Mouse (Mus musculus): ENCODE results near the gene Scn4a. TPM values are rescaled to one million over a fixed set of nuclear protein-coding genes. Genes with fewer than 3 reads are reported as not detected.
"Not testable (repeated sequence)": the region's sequence is repeated elsewhere in the genome, so short reads cannot be mapped to it uniquely, and the experiment has no call there.

The Scn4a gene
- polyA plus RNA-seq (2017; shearing (Covaris generic)), result under 1 TPM in 1 of 2 experiments, not detected in 1; 0.09 TPM

- no peak for ATAC-seq
Measured at GRCm38 (mm10) chr11:106353188-106353587, at the start of gene Scn4a. Scn4a (minus strand) TSS chr11:106353288.

GRCm38 (mm10) chr11:106398481-106398880 is 45.4 kb upstream of the Scn4a start:
- ATAC-seq, result no peak

GRCm38 (mm10) chr11:106397656-106398055 is 44.6 kb upstream of the Scn4a start:
- no peak for ATAC-seq

- ATAC-seq, result not testable (repeated sequence)
Measured at GRCm38 (mm10) chr11:106394055-106394454, 41.0 kb upstream of the Scn4a start.

DNA sequence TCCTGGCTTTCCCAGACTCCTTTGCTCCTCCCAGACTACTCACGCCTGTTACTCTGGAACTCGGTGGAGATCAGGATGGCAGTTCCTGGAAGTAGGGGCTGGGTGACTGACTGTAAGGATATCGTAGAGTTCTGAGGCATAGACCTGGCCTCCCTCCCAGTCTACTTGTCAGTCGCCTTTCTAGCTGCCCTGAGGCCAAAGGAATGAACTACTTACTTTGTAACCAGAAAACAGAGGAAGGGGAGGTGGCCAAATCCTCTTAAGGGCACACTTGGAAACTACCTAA is 40.2 kb upstream of the Scn4a start:
- no peak for ATAC-seq

DNA sequence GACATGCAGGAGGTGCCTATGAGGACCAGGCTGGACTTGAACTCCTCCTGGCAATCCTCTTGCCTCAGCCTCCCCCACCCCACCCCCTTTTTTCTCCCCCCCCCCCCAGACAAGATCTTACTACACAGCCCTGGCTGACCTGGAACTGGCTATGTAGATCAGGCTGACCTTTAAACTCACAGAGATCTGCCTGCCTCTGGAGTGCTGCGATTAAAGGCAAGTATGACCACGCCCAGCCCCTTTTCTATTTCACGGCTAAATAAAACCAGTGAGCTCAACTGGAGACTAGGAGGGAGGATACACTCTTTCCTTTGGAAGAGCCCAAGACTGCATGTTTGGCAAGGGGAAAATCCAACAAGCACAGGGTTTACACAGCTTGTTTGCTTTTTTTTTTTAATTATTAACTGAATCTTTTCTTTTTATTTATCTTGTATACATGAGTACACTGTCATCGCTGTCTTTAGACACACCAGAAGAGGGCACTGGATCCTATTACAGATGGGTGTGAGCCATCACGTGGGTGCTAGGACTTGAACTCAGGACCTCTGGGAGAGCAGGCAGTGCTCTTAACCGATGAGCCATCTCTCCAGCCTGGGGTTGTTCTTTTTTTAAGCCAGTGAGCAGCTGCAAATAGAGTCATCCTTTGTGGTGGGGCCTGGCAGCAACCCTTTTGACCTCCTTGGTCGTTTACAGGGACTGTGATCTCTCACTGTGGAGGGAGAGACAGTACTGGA is 39.7 kb upstream of the Scn4a start:
- ATAC-seq, result no peak

GRCm38 (mm10) chr11:106391546-106392188 is 38.6 kb upstream of the Scn4a start:
- ATAC-seq, result no peak

GRCm38 (mm10) chr11:106390757-106391156 is 37.7 kb upstream of the Scn4a start:
- no peak for ATAC-seq

GRCm38 (mm10) chr11:106389611-106390010 is 36.5 kb upstream of the Scn4a start:
- no peak for ATAC-seq

DNA sequence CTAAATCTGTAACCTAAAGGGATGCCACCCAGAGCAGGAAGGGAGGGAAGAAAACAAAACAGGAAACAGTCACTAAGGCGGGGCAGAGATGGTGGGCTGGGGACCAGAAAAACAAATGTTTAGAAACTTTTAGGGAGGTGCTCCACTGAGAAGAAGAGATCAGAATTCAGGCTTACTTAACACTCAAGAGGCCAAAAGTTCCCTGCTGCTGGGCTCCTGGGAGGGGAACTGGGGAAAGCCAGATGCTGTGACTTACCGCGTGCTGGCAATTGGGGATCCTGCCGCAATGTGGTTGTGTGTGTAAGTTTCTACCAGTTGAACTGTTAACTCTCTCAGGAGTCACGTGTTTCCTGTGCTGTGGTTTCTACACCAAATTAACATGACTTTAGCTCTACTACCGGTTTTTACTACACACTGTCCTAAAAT is 34.7 kb upstream of the Scn4a start, which contains the start of gene Icam2:
TSS of gene Icam2 (minus strand) at position 285 of the 426 bp plus-strand sequence.
- ATAC-seq, result peak; percentile 90

DNA sequence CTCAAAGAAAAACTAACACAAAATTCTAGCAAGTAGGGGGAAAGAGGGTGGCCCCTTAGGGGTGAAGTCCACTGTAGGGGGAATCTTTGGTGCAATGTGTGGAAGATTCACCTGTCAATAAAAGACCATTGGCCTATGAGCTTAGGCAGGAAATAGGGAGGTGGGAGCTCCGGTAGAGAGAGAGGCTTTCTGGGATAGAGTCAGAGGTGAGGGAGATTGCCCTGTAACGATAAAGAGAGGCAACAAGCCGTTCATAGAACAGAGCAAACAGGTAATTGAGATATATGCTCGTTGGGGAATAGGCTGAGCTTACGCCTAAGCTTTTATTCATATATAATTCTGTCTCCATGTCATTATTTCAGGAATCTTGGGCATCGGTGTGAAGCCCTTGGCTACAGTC is 33.9 kb upstream of the Scn4a start:
- peak; percentile 45 for ATAC-seq

DNA sequence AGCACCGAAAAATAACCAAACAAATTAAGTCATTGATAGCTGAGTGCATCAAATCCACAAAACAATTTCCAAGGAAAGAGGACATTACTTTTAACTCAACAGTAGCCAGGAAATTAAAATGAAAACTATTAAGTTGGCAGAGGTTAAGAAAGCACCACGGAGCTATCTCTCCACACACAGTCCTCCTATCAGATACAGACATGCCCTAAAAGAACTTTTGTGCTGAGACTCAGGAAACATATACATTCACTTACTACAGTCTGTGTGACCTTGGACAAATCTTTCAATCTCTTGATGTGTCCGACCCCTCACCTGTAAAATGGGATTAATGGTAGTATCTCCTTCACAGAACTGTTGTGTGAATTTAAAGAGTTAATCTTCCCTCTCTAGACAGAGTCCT is 33.3 kb upstream of the Scn4a start:
- ATAC-seq, result no peak

GRCm38 (mm10) chr11:106383051-106383790 is 30.1 kb upstream of the Scn4a start:
- no peak for ATAC-seq

DNA sequence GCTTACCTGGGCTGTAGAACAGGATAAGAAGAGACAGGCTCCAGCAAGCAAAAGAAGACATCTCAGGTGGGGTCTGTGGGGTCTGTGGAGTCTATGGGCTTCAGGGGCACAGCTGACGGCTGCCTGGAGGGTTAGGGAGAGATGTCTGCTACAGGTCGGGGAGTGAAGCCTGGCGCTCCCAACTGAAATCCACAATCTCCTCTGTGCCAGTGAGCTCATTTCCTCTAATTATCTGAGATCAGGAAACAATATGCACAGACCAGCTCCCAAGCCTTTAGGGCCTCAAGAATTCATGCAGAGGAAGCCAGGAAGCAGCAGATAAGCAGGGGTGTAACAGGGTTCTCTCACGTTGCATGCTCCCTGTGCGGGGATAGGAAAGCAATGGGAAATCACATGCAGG is 29.3 kb upstream of the Scn4a start:
- no peak for ATAC-seq

DNA sequence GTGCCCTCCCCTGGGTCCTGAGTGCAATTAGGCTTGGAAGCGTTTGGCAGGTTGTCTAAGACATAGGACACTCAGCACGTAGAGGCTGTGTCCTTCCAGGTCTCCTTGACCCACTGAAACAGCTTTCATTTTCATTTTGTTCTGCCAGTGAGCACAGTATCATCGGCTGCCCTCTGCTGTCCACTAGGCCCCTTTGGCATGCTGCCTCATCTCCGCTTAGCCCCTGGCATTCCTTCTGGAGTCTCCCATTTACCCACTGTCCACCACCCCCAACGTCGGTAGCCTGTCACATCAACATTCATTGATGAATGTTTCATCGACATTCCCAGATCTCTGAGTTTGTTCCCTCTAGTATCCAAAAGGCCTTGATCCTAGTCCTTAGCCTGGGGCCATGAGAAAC is 28.8 kb upstream of the Scn4a start:
- no peak for ATAC-seq

- ATAC-seq, result no peak
Measured at GRCm38 (mm10) chr11:106381011-106381410, 27.9 kb upstream of the Scn4a start.

GRCm38 (mm10) chr11:106374979-106375378 is 21.9 kb upstream of the Scn4a start:
- no peak for ATAC-seq

GRCm38 (mm10) chr11:106374559-106374958 is 21.5 kb upstream of the Scn4a start:
- peak; percentile 32 for ATAC-seq

- no peak for ATAC-seq
Measured at GRCm38 (mm10) chr11:106373998-106374397, 20.9 kb upstream of the Scn4a start.

DNA sequence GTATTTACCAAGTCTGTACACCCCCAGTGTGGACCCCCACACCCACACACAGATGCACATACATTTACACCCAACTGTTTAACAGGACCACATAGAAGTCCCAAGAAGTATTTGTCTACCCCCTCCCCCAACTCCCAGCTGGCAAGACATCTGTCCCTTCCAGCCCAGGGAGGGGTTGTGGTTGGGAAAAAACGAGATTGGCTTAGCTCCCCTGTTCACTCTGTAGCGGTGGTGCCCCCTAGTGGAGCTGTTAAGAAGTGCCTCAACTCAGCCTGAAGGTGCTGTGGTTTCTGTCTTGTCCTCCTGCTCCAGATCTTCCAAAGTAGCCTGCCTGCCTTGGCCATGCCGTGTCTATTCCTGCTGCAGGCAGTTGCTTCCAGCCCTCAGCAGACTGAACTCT is 13.2 kb upstream of the Scn4a start:
- no peak for ATAC-seq

DNA sequence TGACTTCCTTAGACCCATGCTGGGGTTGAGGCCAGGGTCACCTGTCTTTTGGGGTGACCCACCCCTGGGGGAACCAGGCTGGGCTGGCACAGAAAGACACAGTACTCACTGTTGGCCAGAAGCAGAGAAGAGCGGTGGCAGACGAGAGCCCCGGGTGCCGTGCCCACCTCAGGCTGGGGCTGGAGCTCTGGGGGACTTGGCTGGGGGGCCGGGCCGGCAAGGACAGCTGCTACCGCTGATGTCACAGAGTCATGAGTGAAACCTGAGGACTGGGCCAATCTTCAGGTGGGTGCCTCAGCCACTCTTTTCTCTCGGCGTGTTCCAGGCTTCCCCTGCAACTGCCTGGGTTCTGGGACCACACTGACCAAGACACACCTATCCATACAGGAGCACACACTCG is 12.3 kb upstream of the Scn4a start, which contains the start of gene Prr29:
TSS of gene Prr29 (plus strand) at position 107 of the 400 bp plus-strand sequence.
- ATAC-seq, result no peak

DNA sequence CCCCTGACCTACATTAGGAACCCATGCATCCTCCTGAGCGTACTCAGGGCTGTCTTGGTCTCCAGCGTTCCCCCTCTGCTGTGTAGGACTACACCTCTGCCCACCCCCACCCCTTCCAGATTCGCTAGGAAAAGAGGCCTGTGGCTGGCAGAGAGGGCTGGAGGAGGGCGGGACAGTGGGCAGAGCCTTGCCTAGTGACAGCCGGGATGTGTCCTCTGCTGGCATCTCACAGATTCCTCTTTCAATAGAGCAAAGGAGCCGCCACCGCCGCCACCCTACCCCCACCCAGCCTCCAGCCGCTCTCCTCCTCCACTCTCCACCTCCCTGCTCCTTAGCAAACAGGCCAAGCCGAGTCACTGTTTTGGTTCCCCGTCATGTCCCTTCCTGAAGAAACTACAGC is 11.6 kb upstream of the Scn4a start:
- no peak for ATAC-seq

- ATAC-seq, result no peak
Measured at GRCm38 (mm10) chr11:106359350-106359749, 6.3 kb upstream of the Scn4a start.

Data from activated CD4-positive, CD25-positive, alpha-beta regulatory T cell, adult 4 months (primary cell).